Mouse (Mus musculus) kidney, embryonic 16.5 days (tissue): Measurements from ENCODE around the gene Pitpnm3. TPM values are rescaled to one million over a fixed set of nuclear protein-coding genes. Genes with fewer than 3 reads are reported as not detected.
A peak's percentile ranks its signal among the peaks of the same experiment; 100 is the strongest.
"Not testable (repeated sequence)": the region's sequence is repeated elsewhere in the genome, so short reads cannot be mapped to it uniquely, and the experiment has no call there.

ENCODE experiments used
- ATAC-seq: fragments of 200-750 bp; cut with Nextera tagmentation; 2 replicates; pipeline ENCODE4 v1.8.0; 2017; ENCODE audit warnings: moderate TSS enrichment; ENCODE audit not compliant: low FRiP score, low TSS enrichment
- H3K27ac ChIP-seq: fragments of 300-500 bp; sonication (generic); 2 replicates; pipeline ENCODE4 v1.5.1; 2014; ENCODE audit warnings: low read length
- H3K27me3 ChIP-seq: fragments of 300-500 bp; sonication (generic); 2 replicates; pipeline ENCODE4 v1.6.1; 2014; ENCODE audit warnings: low read length, control low read depth, mixed read lengths; ENCODE audit not compliant: insufficient read depth
- H3K36me3 ChIP-seq: fragments of 300-500 bp; sonication (generic); 2 replicates; pipeline ENCODE4 v1.6.1; 2014; ENCODE audit warnings: low read length, control low read depth, mixed read lengths; ENCODE audit not compliant: insufficient read depth
- H3K4me1 ChIP-seq: fragments of 300-500 bp; sonication (generic); 2 replicates; pipeline ENCODE4 v1.6.1; 2014; ENCODE audit warnings: low read length, control low read depth, mixed read lengths; ENCODE audit not compliant: insufficient read depth
- H3K4me2 ChIP-seq: fragments of 300-500 bp; sonication (generic); replicated peaks from 2 replicates; pipeline ENCODE4 v1.6.1; 2014; ENCODE audit warnings: low read depth, low read length
- H3K4me3 ChIP-seq: fragments of 300-500 bp; sonication (generic); 2 replicates; pipeline ENCODE4 v1.5.1; 2014; ENCODE audit warnings: mild to moderate bottlenecking, low read length
- H3K9ac ChIP-seq: fragments of 300-500 bp; sonication (generic); replicated peaks from 2 replicates; pipeline ENCODE4 v1.6.1; 2014; ENCODE audit warnings: low read length
- H3K9me3 ChIP-seq: fragments of 300-500 bp; sonication (generic); 2 replicates; pipeline ENCODE4 v1.6.1; 2016; ENCODE audit warnings: low read length, control low read depth
- WGBS: fragments of 180-500 bp; shearing (Covaris S2); extraction: QIAGEN DNeasy Blood & Tissue Kit; methylation state at CpG from one replicate; pipeline ENCODE4 v1.1.7; 2014; 5-methylcytosine and 5-hydroxymethylcytosine counted together
- polyA plus RNA-seq: library from polyadenylated mRNA; unstranded; fragments of >200 nt; fragmentation: Nextera tagmentation; extraction: Ambion mirVana; gene quantifications from 2 replicates; pipeline ENCODE4 v1.2.1, GENCODE M21; 2015

The Pitpnm3 gene
- 0.15 and 0.16 TPM in 2 replicates for polyA plus RNA-seq

- under 1% methylated on average over 49 of the region's 107 CpGs for WGBS
- H3K4me1 ChIP-seq = peaks cover 22% of the 10 kb centered on the region
- no peaks in the 10 kb centered on the region for H3K9me3 ChIP-seq
- peaks cover 44% of the 10 kb centered on the region for H3K27me3 ChIP-seq
- H3K4me3 ChIP-seq = peak within 1 kb of the TSS; percentile 64
- peak within 1 kb of the TSS; percentile 74 for H3K9ac ChIP-seq
- H3K4me2 ChIP-seq = peak within 1 kb of the TSS; percentile 100
- peak; percentile 35; the same call in 1 of the 2 replicates for ATAC-seq
- H3K27ac ChIP-seq = no peak within 1 kb of the TSS
- no peaks in the 10 kb centered on the region for H3K36me3 ChIP-seq
These were observed at the start of gene Pitpnm3 for GRCm38 (mm10) chr11:72135383-72136158. TSS of gene Pitpnm3 (minus strand) at chr11:72135778.

GRCm38 (mm10) chr11:72184252-72184651 is 48.7 kb upstream of the Pitpnm3 start:
- H3K9ac ChIP-seq = no peak overlapping the region
- no peak overlapping the region for H3K4me3 ChIP-seq
- no peak for ATAC-seq
- no peaks in the 10 kb centered on the region for H3K9me3 ChIP-seq
- no peak overlapping the region for H3K4me2 ChIP-seq
- 77% methylated on average over 4 of the region's 4 CpGs for WGBS
- peaks cover 17% of the 10 kb centered on the region for H3K36me3 ChIP-seq
- H3K27ac ChIP-seq = no peak overlapping the region
- H3K27me3 ChIP-seq = no peaks in the 10 kb centered on the region
- H3K4me1 ChIP-seq = no peaks in the 10 kb centered on the region

DNA sequence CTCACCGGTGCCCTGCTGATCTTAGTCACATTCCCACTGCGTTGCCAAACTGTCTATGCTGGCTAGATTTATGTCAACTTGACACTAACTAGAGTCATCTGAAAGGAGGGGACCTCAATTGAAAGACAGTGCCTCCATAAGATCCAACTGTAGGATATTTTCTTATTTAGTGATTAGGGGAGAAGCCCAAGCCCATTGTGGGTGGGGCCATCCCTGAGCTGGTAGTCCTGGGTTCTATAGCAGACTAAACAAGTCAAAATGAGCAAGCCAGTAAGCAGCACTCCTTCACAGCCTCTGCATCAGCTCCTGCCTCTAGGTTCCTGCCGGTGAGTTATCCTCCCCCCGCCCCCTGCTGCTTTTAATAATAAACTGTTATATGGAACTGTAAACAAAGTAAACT is 45.6 kb upstream of the Pitpnm3 start:
- no peaks in the 10 kb centered on the region for H3K27me3 ChIP-seq
- 86% methylated on average over 4 of the region's 4 CpGs for WGBS
- H3K4me1 ChIP-seq = no peaks in the 10 kb centered on the region
- H3K4me3 ChIP-seq = no peak overlapping the region
- no peak overlapping the region for H3K4me2 ChIP-seq
- ATAC-seq = no peak
- no peaks in the 10 kb centered on the region for H3K9me3 ChIP-seq
- H3K36me3 ChIP-seq = peaks cover 20% of the 10 kb centered on the region
- H3K9ac ChIP-seq = no peak overlapping the region
- no peak overlapping the region for H3K27ac ChIP-seq

DNA sequence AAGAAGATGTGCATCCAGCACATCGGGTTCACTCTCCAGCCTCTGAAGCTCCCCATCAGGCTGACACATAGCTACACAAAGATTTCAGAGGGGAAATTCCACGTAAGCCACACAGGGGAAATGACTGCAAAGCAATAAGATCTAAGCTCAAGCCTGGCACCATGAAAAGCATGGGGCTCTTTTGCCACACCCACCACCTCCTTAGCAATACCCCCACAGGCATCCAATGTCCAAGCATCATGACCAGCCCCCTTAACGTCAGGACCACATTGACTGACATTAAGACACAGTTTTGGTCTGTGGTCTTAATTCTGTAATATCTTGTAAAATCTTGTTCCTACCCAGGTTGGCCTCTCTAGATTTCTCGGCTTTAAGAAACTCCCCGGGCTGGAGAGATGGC is 45.0 kb upstream of the Pitpnm3 start:
- ATAC-seq = no peak
- Histone ChIP-seq H3K27me3 (no peaks in the 10 kb centered on the region), H3K9ac (no peak overlapping the region), H3K36me3 (peaks cover 20% of the 10 kb centered on the region), H3K4me2 (no peak overlapping the region), H3K4me1 (no peaks in the 10 kb centered on the region), H3K9me3 (no peaks in the 10 kb centered on the region), H3K27ac (no peak overlapping the region), H3K4me3 (no peak overlapping the region)
- WGBS = 93% methylated on average over 5 of the region's 5 CpGs

DNA sequence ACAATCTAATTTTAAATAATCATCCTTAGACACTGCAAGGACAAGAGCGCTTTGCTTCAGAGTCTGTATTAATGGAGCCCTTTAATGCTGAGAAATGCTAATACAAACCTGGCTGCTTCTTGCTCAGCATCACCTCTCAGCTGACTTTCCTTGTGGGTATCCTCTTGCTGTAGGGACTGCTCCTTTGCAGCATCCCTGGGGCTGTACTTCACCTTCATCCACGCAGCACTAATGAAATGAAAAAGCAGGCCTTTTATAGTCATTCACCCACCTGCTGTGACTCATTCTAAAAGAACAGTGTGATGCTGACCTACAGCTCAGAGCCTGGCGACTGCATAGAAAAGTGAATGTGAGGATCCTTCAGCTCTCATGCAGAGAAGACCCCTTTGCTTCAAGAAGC is 41.0 kb upstream of the Pitpnm3 start:
- H3K36me3 ChIP-seq = peaks cover 29% of the 10 kb centered on the region
- no peaks in the 10 kb centered on the region for H3K27me3 ChIP-seq
- H3K4me1 ChIP-seq = no peaks in the 10 kb centered on the region
- no peaks in the 10 kb centered on the region for H3K9me3 ChIP-seq
- no peak overlapping the region for H3K9ac ChIP-seq
- H3K4me2 ChIP-seq = no peak overlapping the region
- no peak for ATAC-seq
- WGBS = 72% methylated on average over 3 of the region's 3 CpGs
- no peak overlapping the region for H3K27ac ChIP-seq
- H3K4me3 ChIP-seq = no peak overlapping the region

DNA sequence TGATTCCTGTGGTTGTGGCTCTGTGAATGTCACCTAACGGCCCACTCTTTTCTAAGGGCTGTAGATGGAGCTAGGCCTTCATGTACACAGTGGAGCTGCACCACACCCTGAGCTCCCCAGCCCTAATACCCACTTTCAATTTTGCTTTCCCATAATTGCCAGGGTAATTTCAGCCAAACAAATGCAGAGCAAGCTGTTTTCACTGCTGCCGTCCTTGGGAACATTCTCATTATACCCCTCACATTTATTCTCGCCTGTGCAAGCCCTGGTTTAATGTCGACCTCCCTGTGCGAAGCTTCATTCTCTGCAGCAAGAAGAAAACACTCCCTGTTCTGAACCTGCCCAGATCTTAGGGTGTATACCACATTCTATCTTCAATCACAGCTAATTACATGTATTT is 40.4 kb upstream of the Pitpnm3 start:
- 86% methylated on average over 5 of the region's 5 CpGs for WGBS
- no peak overlapping the region for H3K27ac ChIP-seq
- ATAC-seq = no peak
- peaks cover 27% of the 10 kb centered on the region for H3K36me3 ChIP-seq
- H3K4me3 ChIP-seq = no peak overlapping the region
- no peaks in the 10 kb centered on the region for H3K27me3 ChIP-seq
- no peak overlapping the region for H3K9ac ChIP-seq
- H3K4me1 ChIP-seq = no peaks in the 10 kb centered on the region
- no peak overlapping the region for H3K4me2 ChIP-seq
- H3K9me3 ChIP-seq = no peaks in the 10 kb centered on the region

DNA sequence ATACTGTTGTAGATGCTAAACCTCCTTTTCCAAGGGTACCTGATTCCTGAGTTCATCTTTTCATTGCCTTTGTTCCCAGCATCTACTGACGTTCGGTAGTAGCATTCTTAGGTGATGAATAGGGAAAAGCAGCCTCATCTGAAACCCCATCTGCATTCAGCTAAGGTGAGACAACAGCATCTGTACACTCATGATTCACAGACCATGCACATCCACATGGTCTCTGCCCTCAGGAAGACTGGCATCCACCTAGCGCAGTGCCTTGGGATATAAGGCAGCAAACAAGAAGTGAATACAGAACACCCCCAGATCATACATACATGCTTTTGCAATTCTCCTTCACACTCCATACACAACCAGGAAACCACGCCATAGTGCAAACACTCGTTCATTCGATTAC is 39.1 kb upstream of the Pitpnm3 start:
- Histone ChIP-seq H3K9ac (no peak overlapping the region), H3K27me3 (no peaks in the 10 kb centered on the region), H3K4me2 (no peak overlapping the region), H3K4me3 (no peak overlapping the region), H3K4me1 (no peaks in the 10 kb centered on the region), H3K36me3 (peaks cover 35% of the 10 kb centered on the region), H3K9me3 (no peaks in the 10 kb centered on the region), H3K27ac (no peak overlapping the region)
- 94% methylated on average over 6 of the region's 6 CpGs for WGBS
- no peak for ATAC-seq

DNA sequence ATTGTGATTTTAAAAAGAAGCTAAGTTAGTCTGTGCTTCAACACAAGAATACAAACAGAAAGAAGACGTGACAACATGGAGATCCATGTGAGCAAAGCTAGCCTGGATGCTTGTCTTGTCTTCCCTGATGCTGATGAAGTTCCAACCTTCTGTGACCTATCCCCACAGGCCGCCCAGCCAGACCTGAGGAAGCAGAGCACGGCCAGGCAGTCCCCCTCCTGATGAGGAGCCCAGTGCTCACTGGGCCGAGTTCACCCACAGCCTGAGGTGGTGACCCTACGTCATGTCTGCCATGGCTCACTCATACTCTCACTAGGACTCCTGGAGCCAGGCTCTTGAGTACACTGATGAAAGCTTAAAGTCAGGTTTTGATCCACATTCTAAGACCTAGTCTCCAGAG is 37.9 kb upstream of the Pitpnm3 start:
- Histone ChIP-seq H3K4me3 (no peak overlapping the region), H3K4me1 (no peaks in the 10 kb centered on the region), H3K27ac (no peak overlapping the region), H3K9me3 (no peaks in the 10 kb centered on the region), H3K27me3 (no peaks in the 10 kb centered on the region), H3K9ac (no peak overlapping the region), H3K36me3 (peaks cover 45% of the 10 kb centered on the region), H3K4me2 (no peak overlapping the region)
- WGBS = 84% methylated on average over 5 of the region's 5 CpGs
- no peak for ATAC-seq

- not testable (repeated sequence) for H3K27me3 ChIP-seq, H3K9me3 ChIP-seq, H3K27ac ChIP-seq, H3K4me3 ChIP-seq, H3K4me2 ChIP-seq, H3K9ac ChIP-seq, H3K4me1 ChIP-seq, ATAC-seq
- 57% methylated on average over 4 of the region's 4 CpGs for WGBS
- peaks cover 42% of the 10 kb centered on the region for H3K36me3 ChIP-seq
These were observed 36.3 kb upstream of the Pitpnm3 start for GRCm38 (mm10) chr11:72171906-72172305.

- 70% methylated on average over 4 of the region's 4 CpGs for WGBS
- Histone ChIP-seq H3K36me3 (peaks cover 47% of the 10 kb centered on the region), H3K4me3 (no peak overlapping the region), H3K4me2 (no peak overlapping the region), H3K27ac (no peak overlapping the region), H3K27me3 (no peaks in the 10 kb centered on the region), H3K9ac (no peak overlapping the region), H3K9me3 (no peaks in the 10 kb centered on the region), H3K4me1 (no peaks in the 10 kb centered on the region)
- ATAC-seq = no peak
These were observed 34.3 kb upstream of the Pitpnm3 start for GRCm38 (mm10) chr11:72169871-72170270.
